Mouse (Mus musculus): ENCODE measurements at regions not wholly inside any gene's neighbourhood (a gene's known extent, or its start where the extent isn't known, plus 50 kb on each side); places are given as distances from the start of the nearest gene placed in this dataset.

DNA sequence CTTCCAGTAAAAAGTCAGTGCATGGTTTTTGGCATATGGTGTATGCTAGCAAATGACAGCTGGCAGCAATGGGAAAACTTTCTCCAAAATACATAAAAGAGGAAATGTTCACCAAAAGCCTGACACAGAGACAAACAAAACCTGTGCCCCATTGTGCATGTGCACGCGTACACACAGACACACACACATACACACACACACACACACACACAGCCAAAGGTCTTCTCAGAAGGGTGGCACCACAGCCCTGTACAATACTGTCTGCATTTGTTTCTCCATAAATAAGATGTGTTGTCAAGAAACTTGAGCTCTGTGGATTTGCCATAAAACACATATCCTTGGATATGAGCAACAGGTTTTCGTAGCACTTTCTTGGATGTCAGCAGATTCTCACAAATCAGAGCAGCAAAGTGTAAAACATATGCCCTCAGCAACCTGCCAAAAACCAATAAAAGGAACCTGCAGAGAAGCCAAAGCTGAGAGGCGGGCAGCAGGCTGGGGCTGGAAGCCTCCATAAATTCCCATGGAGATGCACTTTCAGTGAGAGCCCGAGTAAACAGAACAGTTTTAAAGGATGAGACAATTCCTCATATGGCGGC, 60.5 kb upstream of the Ddit4l start:
- DNase-seq (ENCODE audit: low spot score), result no peak
- intact Hi-C loops (cut with DNase I), result no loop called here

DNA sequence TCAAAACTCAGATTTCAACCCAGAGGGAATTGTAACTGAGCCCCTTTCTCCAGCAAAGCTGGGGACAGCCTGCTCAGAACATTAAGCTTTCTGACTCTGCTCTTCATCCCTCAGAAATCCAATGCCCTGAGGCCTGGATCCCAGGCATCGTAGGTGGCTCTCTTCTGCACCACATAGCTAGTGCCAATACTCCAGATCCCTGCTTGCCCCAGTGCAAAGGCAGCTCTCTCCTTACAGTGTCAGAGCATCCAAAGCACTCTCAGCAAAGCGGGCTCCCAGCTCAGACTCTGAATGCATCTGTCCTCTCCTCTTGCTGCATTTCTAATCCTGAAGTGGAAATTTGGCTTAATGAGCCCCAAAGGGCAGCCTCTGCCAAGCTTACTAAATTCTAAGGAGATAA, 59.4 kb upstream of the Ddit4l start:
- DNase-seq (ENCODE audit: low spot score), result no peak
- intact Hi-C loops (cut with DNase I), result no loop called here

- DNase-seq (ENCODE audit: low spot score), result no peak
- intact Hi-C loops (cut with DNase I), result no loop called here
Measured at GRCm38 (mm10) chr3:137563541-137564080, 57.8 kb upstream of the Ddit4l start.

GRCm38 (mm10) chr3:137564282-137564681, 57.1 kb upstream of the Ddit4l start:
- intact Hi-C loops (cut with DNase I), result no loop called here

GRCm38 (mm10) chr3:137568580-137569313, 52.7 kb upstream of the Ddit4l start:
- DNase-seq (ENCODE audit: low spot score), result no peak
- intact Hi-C loops (cut with DNase I), result no loop called here

More at GRCm38 (mm10) chr3:137564282-137564681, 57.1 kb upstream of the Ddit4l start:
- DNase-seq (ENCODE audit: low spot score), result no peak
